Mouse (Mus musculus) heart, embryonic 11.5 days (tissue): Measurements from ENCODE around the gene Acr. TPM values are rescaled to one million over a fixed set of nuclear protein-coding genes. Genes with fewer than 3 reads are reported as not detected.

ENCODE experiments used
- ATAC-seq: fragments of 200-750 bp; cut with Nextera tagmentation; replicated peaks from 2 replicates; pipeline ENCODE4 v1.8.0; 2017; ENCODE audit warnings: moderate library complexity; ENCODE audit not compliant: insufficient number of reproducible peaks, low FRiP score, low TSS enrichment
- H3K27ac ChIP-seq: fragments of 300-500 bp; sonication (generic); 2 replicates; pipeline ENCODE4 v1.5.1; 2014; ENCODE audit warnings: mild to moderate bottlenecking, low read depth, low read length
- H3K27me3 ChIP-seq: fragments of 300-500 bp; sonication (generic); 2 replicates; pipeline ENCODE4 v1.6.1; 2014; ENCODE audit warnings: mild to moderate bottlenecking, low read length, mixed read lengths; ENCODE audit not compliant: control insufficient read depth, insufficient read depth
- H3K36me3 ChIP-seq: fragments of 300-500 bp; sonication (generic); 2 replicates; pipeline ENCODE4 v1.6.1; 2014; ENCODE audit warnings: mild to moderate bottlenecking, low read length, moderate library complexity, mixed read lengths; ENCODE audit not compliant: control insufficient read depth, insufficient read depth
- H3K4me1 ChIP-seq: fragments of 300-500 bp; sonication (generic); 2 replicates; pipeline ENCODE4 v1.6.1; 2014; ENCODE audit warnings: low read length; ENCODE audit not compliant: control insufficient read depth, insufficient read depth
- H3K4me2 ChIP-seq: fragments of 300-500 bp; sonication (generic); 2 replicates; pipeline ENCODE4 v1.6.1; 2014; ENCODE audit warnings: mild to moderate bottlenecking, moderate library complexity
- H3K4me3 ChIP-seq: fragments of 300-500 bp; sonication (generic); 2 replicates; pipeline ENCODE4 v1.5.1; 2014; ENCODE audit warnings: low read depth, low read length
- H3K9ac ChIP-seq: fragments of 300-500 bp; sonication (generic); 2 replicates; pipeline ENCODE4 v1.6.1; 2014; ENCODE audit warnings: mild to moderate bottlenecking, low read depth, low read length, moderate library complexity
- H3K9me3 ChIP-seq: fragments of 300-500 bp; sonication (generic); replicated peaks from 2 replicates; pipeline ENCODE4 v1.6.1; 2016; ENCODE audit warnings: low read length; ENCODE audit not compliant: control insufficient read depth
- WGBS: fragments of 180-500 bp; shearing (Covaris S2); extraction: QIAGEN DNeasy Blood & Tissue Kit; methylation state at CpG from one replicate; pipeline ENCODE4 v1.1.7; 2014; ENCODE audit not compliant: insufficient replicate concordance; 5-methylcytosine and 5-hydroxymethylcytosine counted together
- polyA plus RNA-seq: library from polyadenylated mRNA; unstranded; fragments of >200 nt; fragmentation: Nextera tagmentation; extraction: Ambion mirVana; gene quantifications from 2 replicates; pipeline ENCODE4 v1.2.1, GENCODE M21; 2014

Gene Acr
- polyA plus RNA-seq, 1 experiment from 2014 or later = 0.20 TPM

DNA sequence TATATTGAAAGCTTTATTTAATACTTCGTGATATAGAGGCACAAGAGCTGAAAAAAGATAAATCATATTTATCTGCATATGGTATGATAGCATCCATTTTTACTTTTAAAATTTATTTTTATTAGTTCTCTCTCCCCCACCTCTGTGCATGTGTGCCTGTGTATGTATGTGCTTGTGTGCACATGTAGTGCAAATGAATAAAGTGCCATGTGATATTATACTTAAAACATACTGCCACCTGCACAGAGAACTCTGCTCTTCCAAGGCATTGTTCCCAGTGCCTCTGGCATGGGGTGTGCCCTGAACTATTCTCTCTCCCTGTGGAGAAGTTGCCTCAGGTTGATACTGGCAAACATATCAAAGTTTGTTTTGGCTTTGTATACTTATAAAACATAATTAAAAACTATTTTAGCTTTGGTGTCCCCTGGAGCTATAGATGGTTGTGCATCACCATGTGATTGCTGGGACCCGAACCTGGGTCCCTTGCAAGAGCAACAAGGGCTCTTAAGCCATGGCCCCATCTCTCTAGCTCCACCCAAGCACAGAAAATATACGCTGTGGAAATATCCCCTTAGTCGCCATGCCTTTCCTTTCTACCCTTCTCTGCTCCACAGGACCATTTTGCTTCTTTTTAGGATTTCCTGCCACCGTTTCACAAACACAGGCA lies 55.0 kb downstream of the Acr start:
- Histone ChIP-seq H3K9me3 (0 out of 2 replicates have a peak, but pooled peaks cover 4% of the 10 kb centered on the region), H3K4me1 (no peaks in the 10 kb centered on the region), H3K27me3 (no peaks in the 10 kb centered on the region), H3K9ac (no peak overlapping the region), H3K36me3 (no peaks in the 10 kb centered on the region), H3K4me2 (no peak overlapping the region), H3K4me3 (no peak overlapping the region), H3K27ac (no peak overlapping the region)
- ATAC-seq = no peak
- 49% methylated on average over 5 of the region's 5 CpGs for WGBS

- 12% methylated on average over 6 of the region's 6 CpGs for WGBS
- no peaks in the 10 kb centered on the region for H3K27me3 ChIP-seq
- no peak overlapping the region for H3K4me3 ChIP-seq
- no peak overlapping the region for H3K27ac ChIP-seq
- no peak overlapping the region for H3K4me2 ChIP-seq
- ATAC-seq = no peak
- H3K36me3 ChIP-seq = no peaks in the 10 kb centered on the region
- no peaks in the 10 kb centered on the region for H3K4me1 ChIP-seq
- 0 out of 2 replicates have a peak, but pooled peaks cover 4% of the 10 kb centered on the region for H3K9me3 ChIP-seq
- no peak overlapping the region for H3K9ac ChIP-seq
Measured at GRCm38 (mm10) chr15:89623626-89623959, 55.5 kb downstream of the Acr start.

Other genes starting within 250 kb of the Acr start
- gene Adm2, start 245.6 kb upstream of the Acr start, polyA plus RNA-seq = 0.79 and 1.0 TPM in 2 replicates
- gene Miox, start 233.9 kb upstream of the Acr start, polyA plus RNA-seq = not detected in 2 replicates
- 29.7 and 37.3 TPM in 2 replicates for gene Lmf2, start 212.7 kb upstream of the Acr start, polyA plus RNA-seq
- gene Ncaph2, start 212.6 kb upstream of the Acr start, polyA plus RNA-seq = 107 and 109 TPM in 2 replicates
- gene Sco2, start 194.5 kb upstream of the Acr start, polyA plus RNA-seq = 7.4 TPM in 2 replicates
- gene Tymp, start 191.3 kb upstream of the Acr start, polyA plus RNA-seq = 0.86 and 1.5 TPM in 2 replicates
- gene Odf3b, start 189.0 kb upstream of the Acr start, polyA plus RNA-seq = 0.54 and 1.00 TPM in 2 replicates
- not detected in 2 replicates for gene Klhdc7b, start 183.4 kb upstream of the Acr start, polyA plus RNA-seq
- gene Syce3, start 157.8 kb upstream of the Acr start, polyA plus RNA-seq = not detected in 2 replicates
- gene Cpt1b, start 142.5 kb upstream of the Acr start, polyA plus RNA-seq = 111 and 129 TPM in 2 replicates
- 1.7 and 2.4 TPM in 2 replicates for gene C730034F03Rik, start 138.7 kb upstream of the Acr start, polyA plus RNA-seq
- 0.86 TPM in 1 of 2 replicates, not detected in the other for gene Gm44502, start 138.6 kb upstream of the Acr start, polyA plus RNA-seq
- 67.6 and 68.1 TPM in 2 replicates for gene Chkb, start 138.4 kb upstream of the Acr start, polyA plus RNA-seq
- gene Mapk8ip2, start 114.4 kb upstream of the Acr start, polyA plus RNA-seq = 0.19 and 0.68 TPM in 2 replicates
- 9.4 TPM in 2 replicates for gene Arsa, start 90.9 kb upstream of the Acr start, polyA plus RNA-seq
- 2.1 and 2.7 TPM in 2 replicates for gene Shank3, start 68.7 kb upstream of the Acr start, polyA plus RNA-seq
- gene Rabl2, start 23.6 kb downstream of the Acr start, polyA plus RNA-seq = 25.8 and 27.5 TPM in 2 replicates